Mouse (Mus musculus) ES-E14 (cell line): ENCODE measurements around the gene Cyp2d22.
"Not testable (repeated sequence)": the region's sequence is repeated elsewhere in the genome, so short reads cannot be mapped to it uniquely, and the experiment has no call there.

Experiments used
- MAFK ChIP-seq: IDR thresholded peaks from 2 replicates; pipeline ENCODE4 v1.6.1; 2014; ENCODE audit warnings: mild to moderate bottlenecking, low read depth, low read length, inconsistent platforms; ENCODE audit not compliant: insufficient read depth
- ZC3H11A ChIP-seq: IDR thresholded peaks from 2 replicates; pipeline ENCODE4 v1.6.1; 2012; ENCODE audit warnings: low read depth, mild to moderate bottlenecking, inconsistent platforms, low read length, borderline replicate concordance

DNA sequence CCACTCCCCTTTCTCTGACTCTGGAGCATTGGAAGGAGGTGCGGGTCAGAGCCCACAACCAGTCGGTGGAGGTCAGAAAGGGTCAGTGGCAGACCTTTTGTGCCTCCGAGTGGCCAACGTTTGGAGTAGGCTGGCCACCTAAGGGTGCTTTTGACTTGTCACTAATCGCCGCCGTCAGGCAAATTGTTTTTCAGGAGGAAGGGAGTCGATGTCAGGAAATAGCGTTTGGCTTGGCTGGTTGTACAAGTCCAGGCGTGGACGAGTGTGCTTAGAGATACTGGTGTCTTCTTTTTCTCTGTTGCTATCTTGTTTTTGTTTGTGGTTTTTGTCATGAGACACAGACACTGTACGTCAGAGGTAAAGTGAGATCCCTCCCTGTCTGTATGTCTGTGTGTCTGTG, 16.3 kb downstream of the Cyp2d22 start:
- TF ChIP-seq ZC3H11A, MAFK: not testable (repeated sequence)
